Mouse (Mus musculus): ENCODE measurements around the gene Aox2.

GRCm38 (mm10) chr1:58401396-58401795 lies 123.3 kb downstream of the Aox2 start:
- no peak for TF ChIP-seq CTCF (IDR thresholded peaks at IDR 0.05; ENCODE audit: borderline replicate concordance, control insufficient read depth, extremely low read depth, insufficient read depth, low read length, poor library complexity)
- TF ChIP-seq POLR2A (IDR thresholded peaks at IDR 0.05; ENCODE audit: control insufficient read depth, extremely low read depth, insufficient read depth, low read length, poor library complexity): no peak

Measured in thymus, adult 2 months (tissue).